Mouse (Mus musculus): ENCODE measurements around the gene Gm20517. TPM values are rescaled to one million over a fixed set of nuclear protein-coding genes. Genes with fewer than 3 reads are reported as not detected.
"Not testable (repeated sequence)": the region's sequence is repeated elsewhere in the genome, so short reads cannot be mapped to it uniquely, and the experiment has no call there.

Gene Gm20517
- total RNA-seq, 2 experiments from 2014 or later, result 0.82 to 2.4 TPM

GRCm38 (mm10) chr17:47646683-47647082 lies 35.3 kb downstream of the Gm20517 start:
- Histone ChIP-seq H3K4me3 (no peak overlapping the region), H3K27ac (no peak overlapping the region)
- peak; percentile 61 for DNase-seq
- intact Hi-C loops (cut with DNase I), result loop anchor here (2.0 kb wide), 1 partner anchor 30 kb away; no protein-coding TSS in a partner anchor
- peak; percentile 64 for TF ChIP-seq CTCF (IDR thresholded peaks at IDR 0.05)

GRCm38 (mm10) chr17:47648966-47649365 lies 37.6 kb downstream of the Gm20517 start:
- DNase-seq, result no peak
- TF ChIP-seq CTCF (IDR thresholded peaks at IDR 0.05), result no peak
- no peak overlapping the region for H3K27ac ChIP-seq
- intact Hi-C loops (cut with DNase I), result no loop called here
- H3K4me3 ChIP-seq, result no peak overlapping the region

GRCm38 (mm10) chr17:47651953-47652352 lies 40.6 kb downstream of the Gm20517 start:
- no peak overlapping the region for H3K4me3 ChIP-seq
- no peak for DNase-seq
- no peak overlapping the region for H3K27ac ChIP-seq
- intact Hi-C loops (cut with DNase I), result no loop called here
- no peak for TF ChIP-seq CTCF (IDR thresholded peaks at IDR 0.05)

- intact Hi-C loops (cut with DNase I); H3K27ac ChIP-seq; DNase-seq; H3K4me3 ChIP-seq: not testable (repeated sequence)
These were observed 43.0 kb downstream of the Gm20517 start for GRCm38 (mm10) chr17:47654346-47654745.

GRCm38 (mm10) chr17:47655697-47656096 lies 44.3 kb downstream of the Gm20517 start:
- intact Hi-C loops (cut with DNase I), result no loop called here
- DNase-seq, result no peak
- H3K4me3 ChIP-seq, result no peak overlapping the region
- TF ChIP-seq CTCF (IDR thresholded peaks at IDR 0.05), result no peak
- no peak overlapping the region for H3K27ac ChIP-seq

GRCm38 (mm10) chr17:47657901-47658300 lies 46.5 kb downstream of the Gm20517 start:
- H3K27ac ChIP-seq, result no peak overlapping the region
- no peak overlapping the region for H3K4me3 ChIP-seq
- intact Hi-C loops (cut with DNase I), result no loop called here
- no peak for TF ChIP-seq CTCF (IDR thresholded peaks at IDR 0.05)
- DNase-seq, result no peak

- no peak for DNase-seq
- Histone ChIP-seq H3K4me3 (no peak overlapping the region), H3K27ac (no peak overlapping the region)
- intact Hi-C loops (cut with DNase I), result no loop called here
- no peak for TF ChIP-seq CTCF (IDR thresholded peaks at IDR 0.05)
These were observed 47.4 kb downstream of the Gm20517 start for GRCm38 (mm10) chr17:47658741-47659243.

- Histone ChIP-seq H3K27ac (no peak overlapping the region), H3K4me3 (no peak overlapping the region)
- intact Hi-C loops (cut with DNase I), result no loop called here
- no peak for DNase-seq
- TF ChIP-seq CTCF (IDR thresholded peaks at IDR 0.05), result no peak
These were observed 51.8 kb downstream of the Gm20517 start for GRCm38 (mm10) chr17:47663009-47663713.

- intact Hi-C loops (cut with DNase I), result no loop called here
- TF ChIP-seq CTCF (IDR thresholded peaks at IDR 0.05), result no peak
- no peak for DNase-seq
- no peak overlapping the region; the same call in 1 of the 2 replicates for H3K27ac ChIP-seq
- H3K4me3 ChIP-seq, result no peak overlapping the region
These were observed 53.1 kb downstream of the Gm20517 start for GRCm38 (mm10) chr17:47664474-47664873.

GRCm38 (mm10) chr17:47669166-47669565 lies 57.8 kb downstream of the Gm20517 start:
- no peak for TF ChIP-seq CTCF (IDR thresholded peaks at IDR 0.05)
- H3K27ac ChIP-seq, result no peak overlapping the region
- no peak overlapping the region for H3K4me3 ChIP-seq
- intact Hi-C loops (cut with DNase I), result no loop called here
- DNase-seq, result no peak

- intact Hi-C loops (cut with DNase I), result no loop called here
- H3K27ac ChIP-seq, result peak overlapping the region; percentile 86
- peak overlapping the region; percentile 74 for H3K4me3 ChIP-seq
These were observed 60.6 kb downstream of the Gm20517 start for GRCm38 (mm10) chr17:47671988-47672310.

GRCm38 (mm10) chr17:47672311-47673111 lies 61.1 kb downstream of the Gm20517 start:
- intact Hi-C loops (cut with DNase I), result no loop called here
- H3K27ac ChIP-seq, result peak overlapping the region; percentile 86

More at GRCm38 (mm10) chr17:47671988-47672310, 60.6 kb downstream of the Gm20517 start:
- no peak for DNase-seq
- no peak for TF ChIP-seq CTCF (IDR thresholded peaks at IDR 0.05)

GRCm38 (mm10) chr17:47676581-47676980 lies 65.2 kb downstream of the Gm20517 start:
- intact Hi-C loops (cut with DNase I), result loop anchor here (2.0 to 5.0 kb wide), 3 partner anchors 30 to 62 kb away; partner anchors contain the start of gene Usp49

More at GRCm38 (mm10) chr17:47672311-47673111, 61.1 kb downstream of the Gm20517 start:
- peak overlapping the region; percentile 74 for H3K4me3 ChIP-seq
- DNase-seq, result peak; percentile 89
- TF ChIP-seq CTCF (IDR thresholded peaks at IDR 0.05), result peak; percentile 47

More at GRCm38 (mm10) chr17:47676581-47676980, 65.2 kb downstream of the Gm20517 start:
- peak; percentile 69 for DNase-seq
- TF ChIP-seq CTCF (IDR thresholded peaks at IDR 0.05), result peak; percentile 96
- Histone ChIP-seq H3K4me3 (no peak overlapping the region), H3K27ac (no peak overlapping the region)

Measured in gastrocnemius, adult 2 months (tissue).